Mouse (Mus musculus): ENCODE results near the gene AU022252.

Gene AU022252

GRCm38 (mm10) chr4:119244468-119245240 is 12.1 kb upstream of the AU022252 start:
- no peak for DNase-seq

DNA sequence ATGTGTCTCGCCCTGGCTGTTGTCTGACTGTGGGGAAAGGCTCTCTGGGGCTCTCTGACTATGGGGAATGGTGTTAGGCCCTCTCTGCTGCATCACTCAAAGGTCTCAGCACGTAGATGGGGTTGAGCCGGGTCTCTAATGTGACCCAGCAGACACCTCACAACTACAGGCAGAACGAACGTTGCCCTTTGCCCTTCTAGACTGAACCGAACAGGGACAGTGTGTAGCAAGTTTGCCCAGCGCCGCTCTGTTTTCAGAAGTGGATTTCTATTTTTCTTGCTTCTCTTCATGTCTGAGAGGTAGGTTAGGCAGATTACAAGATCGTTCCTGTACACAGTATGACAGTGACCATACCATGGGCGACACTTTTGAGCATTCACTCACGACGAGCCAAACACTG is 10.1 kb upstream of the AU022252 start:
- no peak for DNase-seq

GRCm38 (mm10) chr4:119241664-119242063 is 9.2 kb upstream of the AU022252 start:
- peak; percentile 68 to 71 for DNase-seq

GRCm38 (mm10) chr4:119239181-119239682 is 6.7 kb upstream of the AU022252 start:
- peak; percentile 50 to 73 for DNase-seq

- DNase-seq, result no peak
These were observed 6.1 kb upstream of the AU022252 start for GRCm38 (mm10) chr4:119238661-119239060.

- DNase-seq, result no peak
These were observed 1.8 kb upstream of the AU022252 start for GRCm38 (mm10) chr4:119234348-119234747.

- peak; percentile 62 to 66 for DNase-seq
These were observed 867 bp upstream of the AU022252 start for GRCm38 (mm10) chr4:119233256-119233901.

GRCm38 (mm10) chr4:119226751-119227150 is 5.8 kb downstream of the AU022252 start:
- no peak for DNase-seq

DNA sequence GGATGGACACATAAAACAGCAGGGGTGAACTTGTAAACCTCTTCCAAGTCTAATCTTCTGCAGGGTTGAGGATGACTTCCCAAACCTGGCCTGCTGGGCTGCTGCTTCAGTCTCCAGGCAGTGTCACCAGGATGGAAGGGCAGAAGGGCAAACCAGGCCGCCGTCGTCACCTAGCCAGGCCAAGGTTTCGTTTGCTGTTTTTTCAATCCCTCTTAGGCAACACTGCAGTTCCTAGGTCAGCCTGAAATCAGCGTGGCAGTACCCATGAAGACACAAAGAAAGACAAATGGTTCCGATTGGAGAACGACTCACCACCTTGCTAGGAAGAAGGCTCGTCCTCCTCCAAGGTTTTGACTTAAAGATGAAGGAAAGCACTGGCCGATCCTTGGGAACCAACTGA is 6.8 kb downstream of the AU022252 start:
- DNase-seq, result no peak

DNA sequence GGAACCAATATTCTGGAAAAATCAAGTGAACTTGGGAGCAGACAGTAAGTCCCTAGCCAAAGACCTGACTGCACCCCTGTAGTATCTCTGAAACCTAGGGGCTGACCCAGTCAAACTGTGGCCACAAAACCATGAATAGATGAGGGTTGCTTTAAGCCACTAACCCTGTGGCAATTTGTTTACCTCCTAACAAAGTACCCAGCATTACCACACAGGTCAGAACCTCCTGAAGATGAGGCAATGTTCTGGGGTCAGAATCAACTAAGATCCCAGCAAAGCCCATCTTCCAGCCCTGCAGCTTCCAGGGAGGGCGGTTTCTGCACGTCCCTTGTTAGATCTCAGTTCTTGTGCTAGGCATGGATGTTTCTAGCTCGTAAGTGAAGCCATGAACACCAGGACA is 8.0 kb downstream of the AU022252 start:
- DNase-seq, result no peak

GRCm38 (mm10) chr4:119223696-119224095 is 8.8 kb downstream of the AU022252 start:
- DNase-seq, result peak; percentile 39 to 49

GRCm38 (mm10) chr4:119218169-119218568 is 14.3 kb downstream of the AU022252 start, which contains the start of gene Tmem269:
Gene Tmem269 (minus strand): TSS chr4:119218217.
- no peak for DNase-seq

DNA sequence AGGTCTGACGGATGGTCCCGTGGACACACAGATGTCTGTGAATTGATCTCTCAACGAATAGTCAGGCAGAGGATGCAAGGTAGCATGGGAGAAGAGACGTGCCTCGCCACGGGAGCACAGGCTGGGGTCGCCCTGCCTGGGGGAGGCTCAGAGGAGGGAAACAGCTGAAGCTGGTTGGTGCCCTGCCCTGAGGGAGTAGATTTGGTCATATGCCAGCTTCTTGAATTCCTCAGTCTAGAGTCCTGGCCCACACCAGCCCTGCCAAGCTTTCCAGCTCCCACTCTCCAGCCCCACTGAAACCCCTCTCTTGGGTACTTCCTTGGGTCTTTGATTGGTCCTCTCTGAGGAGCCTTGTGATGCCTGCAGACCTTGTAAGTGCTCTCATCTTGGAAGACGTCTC is 15.8 kb downstream of the AU022252 start:
- no peak for DNase-seq

DNA sequence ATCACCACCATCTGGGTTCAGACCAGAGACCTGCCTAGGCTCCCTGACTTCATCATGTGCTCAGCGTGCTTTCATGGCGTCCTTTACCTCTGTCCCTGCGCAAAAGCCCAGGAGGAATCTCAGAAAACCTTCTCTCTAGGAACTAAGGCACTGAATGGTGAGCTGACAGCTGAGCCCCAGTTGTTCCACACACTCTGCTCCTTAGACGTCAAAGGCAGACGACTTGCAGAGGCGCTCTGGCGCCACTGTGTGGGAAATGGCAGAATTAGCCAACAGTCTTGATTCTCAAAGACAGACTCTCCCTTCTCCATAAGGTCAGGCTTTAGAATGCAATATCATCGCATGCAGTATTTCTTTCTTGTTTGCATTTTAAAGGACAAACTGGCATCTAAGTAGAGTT is 27.8 kb downstream of the AU022252 start:
- DNase-seq, result peak; percentile 72 to 74

DNA sequence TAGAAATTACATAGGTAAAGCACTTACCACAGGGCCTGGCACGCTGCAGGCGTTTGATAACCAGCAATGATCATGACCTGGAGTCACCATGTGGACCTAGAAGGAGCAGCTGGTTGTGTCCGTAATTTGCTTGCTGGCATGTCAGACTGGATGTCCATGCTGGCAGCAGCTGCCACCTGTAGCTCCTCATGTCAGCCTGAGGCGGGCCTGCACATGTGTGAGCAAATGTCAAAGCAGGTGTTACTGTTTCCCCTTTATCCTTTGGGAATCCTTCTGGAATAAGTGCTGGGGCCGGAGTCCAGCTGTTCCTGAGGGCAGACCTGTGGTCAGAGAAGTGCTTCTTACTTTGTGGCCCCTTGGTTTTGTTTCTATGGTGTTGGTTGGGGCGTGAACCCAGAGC is 34.4 kb downstream of the AU022252 start:
- peak; percentile 26 to 31 for DNase-seq

DNA sequence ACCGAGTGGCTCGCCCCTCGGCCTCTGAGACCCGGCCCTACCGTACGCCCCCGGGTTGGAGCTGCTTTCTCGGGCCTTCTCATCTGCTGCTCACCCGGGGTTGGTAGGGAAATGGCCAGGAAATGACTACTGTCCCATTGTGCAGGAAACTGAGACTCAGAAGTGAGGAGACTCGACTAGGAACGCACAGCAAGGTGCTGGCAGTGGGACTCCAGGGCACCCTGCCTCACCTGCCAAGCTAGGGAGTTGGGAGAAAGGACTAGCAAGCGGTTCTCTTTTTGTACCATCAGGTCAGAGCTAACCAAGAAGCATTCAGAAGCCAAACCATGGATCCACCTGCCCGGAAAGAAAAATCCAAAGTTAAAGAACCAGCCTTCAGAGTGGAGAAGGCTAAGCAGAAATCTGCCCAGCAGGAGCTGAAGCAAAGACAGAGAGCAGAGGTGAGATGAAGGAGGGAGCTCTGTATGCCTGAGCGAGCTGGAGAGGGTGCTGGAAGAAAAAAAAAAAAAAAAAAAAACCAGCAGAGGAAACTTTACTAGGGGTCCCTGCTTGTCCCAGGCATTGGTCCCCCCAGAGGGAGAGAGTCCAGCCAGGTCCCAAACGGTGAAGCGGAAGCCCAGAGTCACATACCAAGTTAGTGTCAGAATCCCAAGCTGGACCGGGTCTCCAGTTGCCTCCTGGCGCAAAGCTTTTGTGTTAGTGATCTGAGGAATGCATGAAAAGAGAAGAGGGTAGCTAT is 36.8 kb downstream of the AU022252 start:
- DNase-seq, result no peak

GRCm38 (mm10) chr4:119194909-119195581 is 37.5 kb downstream of the AU022252 start, which contains the start of gene Svbp:
Gene Svbp (plus strand): TSS chr4:119195306.
- peak; percentile 96 to 97 for DNase-seq

DNA sequence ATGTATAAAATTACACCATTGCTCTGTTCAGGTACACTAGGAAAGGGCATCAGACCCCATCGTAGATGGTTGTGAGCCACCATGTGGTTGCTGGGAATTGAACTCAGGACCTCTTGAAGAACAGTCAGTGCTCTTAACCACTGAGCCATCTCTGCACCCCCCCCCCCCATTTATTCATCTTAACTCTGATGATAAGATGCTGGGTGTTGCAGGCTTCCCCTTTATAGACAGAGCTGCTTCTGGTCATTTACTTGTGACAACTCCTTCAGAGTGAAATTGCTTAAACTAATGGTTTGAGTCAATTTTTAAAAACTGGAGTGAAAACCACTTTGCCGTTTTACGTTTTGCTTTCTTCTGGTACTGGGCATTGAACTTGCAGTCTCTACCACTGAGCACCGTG is 39.8 kb downstream of the AU022252 start:
- DNase-seq, result no peak

DNA sequence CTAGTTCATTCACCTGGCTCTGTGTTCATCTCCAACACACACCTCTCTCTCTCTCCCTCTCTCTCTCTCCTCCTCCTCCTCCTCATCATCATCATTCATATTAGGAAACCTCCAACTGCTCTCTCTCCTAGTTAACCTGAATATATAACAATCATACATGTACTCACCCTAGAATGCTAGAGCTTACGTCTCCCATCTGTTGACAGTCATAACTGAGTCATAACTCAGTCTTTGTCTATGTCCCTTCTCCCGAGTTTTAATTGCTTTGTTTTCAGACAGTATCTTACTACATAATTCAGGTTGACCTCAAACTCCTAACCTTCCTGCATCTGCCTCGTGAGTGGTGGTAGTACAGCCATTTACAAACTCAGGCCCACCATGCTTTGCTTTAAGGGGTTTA is 41.2 kb downstream of the AU022252 start:
- DNase-seq, result no peak

GRCm38 (mm10) chr4:119190618-119191017 is 41.9 kb downstream of the AU022252 start:
- no peak for DNase-seq

DNA sequence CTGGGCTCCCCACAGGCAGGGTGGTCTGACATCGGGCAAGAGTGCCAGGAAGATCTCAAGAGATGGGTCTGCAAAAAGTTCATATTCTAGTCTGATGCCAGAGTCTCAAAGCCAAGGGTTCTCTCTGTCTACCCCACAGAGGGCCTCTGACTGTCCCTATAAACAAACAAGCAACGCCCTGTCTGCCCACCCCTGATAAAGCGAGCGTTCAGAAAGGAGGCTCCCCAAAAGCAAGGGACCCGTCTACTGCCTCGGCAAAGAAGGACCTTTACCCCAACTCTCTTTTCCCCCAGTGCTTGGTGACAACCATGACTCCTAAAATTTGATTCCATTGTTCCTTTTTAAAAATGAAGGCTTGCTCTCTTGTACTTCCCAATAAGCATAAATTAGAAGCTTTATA is 42.6 kb downstream of the AU022252 start, which contains the start of gene Ermap:
TSS of gene Ermap (minus strand) at position 148 of the 400 bp plus-strand sequence.
- no peak for DNase-seq

- no peak for DNase-seq
These were observed 43.1 kb downstream of the AU022252 start for GRCm38 (mm10) chr4:119189392-119189791.

All from cerebellum, postnatal 10 days (tissue).